Mouse (Mus musculus) ES-E14 (cell line): ENCODE results near the gene Sec14l4. TPM values are rescaled to one million over a fixed set of nuclear protein-coding genes. Genes with fewer than 3 reads are reported as not detected.

Experiments
- DNase-seq: peaks from one replicate; pipeline ENCODE4 v3.0.0-alpha.2; 2013; ENCODE audit warnings: low read depth, low spot score
- H3K27ac ChIP-seq: 2 replicates; pipeline ENCODE4 v1.5.1; 2012; ENCODE audit warnings: low read depth, mild to moderate bottlenecking, low read length, moderate library complexity, mixed read lengths; ENCODE audit not compliant: poor library complexity, insufficient read depth, severe bottlenecking
- H3K36me3 ChIP-seq: 2 replicates; pipeline ENCODE4 v1.6.1; 2012; ENCODE audit warnings: mild to moderate bottlenecking, low read length, moderate library complexity, mixed read lengths; ENCODE audit not compliant: control insufficient read depth, poor library complexity, insufficient read depth, severe bottlenecking
- H3K4me1 ChIP-seq, 2 experiments: fragments of 150-350 bp in 1 of 2; sonication (generic) in 1 of 2; 2 replicates each; pipeline ENCODE4 v1.6.1; 2012; ENCODE audit warnings: low read length in 2 of 2, mild to moderate bottlenecking in 1 of 2, mixed read lengths in 1 of 2; ENCODE audit not compliant: control insufficient read depth in 2 of 2, insufficient read depth in 2 of 2, poor library complexity in 1 of 2
- H3K4me3 ChIP-seq, 2 experiments: fragments of 150-350 bp in 1 of 2; sonication (generic) in 1 of 2; 2 replicates each; pipeline ENCODE4 v1.5.1; 2012; ENCODE audit warnings: low read length in 2 of 2, low read depth in 1 of 2, mild to moderate bottlenecking in 1 of 2, mixed read lengths in 1 of 2; ENCODE audit not compliant: insufficient read depth in 1 of 2, poor library complexity in 1 of 2, severe bottlenecking in 1 of 2
- H3K9ac ChIP-seq: 2 replicates; pipeline ENCODE4 v1.6.1; 2012; ENCODE audit warnings: low read depth, mild to moderate bottlenecking, low read length, mixed read lengths; ENCODE audit not compliant: poor library complexity, insufficient read depth, severe bottlenecking
- H3K9me3 ChIP-seq: fragments of 150-350 bp; sonication (generic); 2 replicates; pipeline ENCODE4 v1.6.1; 2012; ENCODE audit warnings: low read depth, mild to moderate bottlenecking, low read length; ENCODE audit not compliant: control insufficient read depth, insufficient read depth
- CHD2 ChIP-seq: IDR thresholded peaks from 2 replicates; pipeline ENCODE4 v1.6.1; 2014; ENCODE audit warnings: mild to moderate bottlenecking, low read depth, low read length, inconsistent platforms
- HCFC1 ChIP-seq: IDR thresholded peaks from 2 replicates; pipeline ENCODE4 v1.6.1; 2012; ENCODE audit warnings: low read length, inconsistent platforms, borderline replicate concordance; ENCODE audit not compliant: insufficient read depth
- MAFK ChIP-seq: IDR thresholded peaks from 2 replicates; pipeline ENCODE4 v1.6.1; 2014; ENCODE audit warnings: mild to moderate bottlenecking, low read depth, low read length, inconsistent platforms; ENCODE audit not compliant: insufficient read depth
- ZC3H11A ChIP-seq: IDR thresholded peaks from 2 replicates; pipeline ENCODE4 v1.6.1; 2012; ENCODE audit warnings: low read depth, mild to moderate bottlenecking, inconsistent platforms, low read length, borderline replicate concordance
- ZNF384 ChIP-seq: IDR thresholded peaks from 2 replicates; pipeline ENCODE4 v1.6.1; 2012; ENCODE audit warnings: low read depth, low read length, inconsistent platforms
- in situ Hi-C, 2 experiments: fragments of 600-800 bp; cut with MboI; formaldehyde crosslinking; loops; one replicate each; pipeline ENCODE4 v1.15.1; 2025; ENCODE audit warnings: low sequenced_read_pairs in 2 of 2, inconsistent platforms in 1 of 2; ENCODE audit not compliant: unreplicated experiment in 2 of 2
- total RNA-seq: library from RNA; depleted of rRNA; stranded (reverse); fragments of 300-350 nt; gene quantifications from 2 replicates; pipeline ENCODE4 v1.2.3, GENCODE M21; 2012

Gene Sec14l4
- total RNA-seq, 1 experiment: 0.94 TPM

DNA sequence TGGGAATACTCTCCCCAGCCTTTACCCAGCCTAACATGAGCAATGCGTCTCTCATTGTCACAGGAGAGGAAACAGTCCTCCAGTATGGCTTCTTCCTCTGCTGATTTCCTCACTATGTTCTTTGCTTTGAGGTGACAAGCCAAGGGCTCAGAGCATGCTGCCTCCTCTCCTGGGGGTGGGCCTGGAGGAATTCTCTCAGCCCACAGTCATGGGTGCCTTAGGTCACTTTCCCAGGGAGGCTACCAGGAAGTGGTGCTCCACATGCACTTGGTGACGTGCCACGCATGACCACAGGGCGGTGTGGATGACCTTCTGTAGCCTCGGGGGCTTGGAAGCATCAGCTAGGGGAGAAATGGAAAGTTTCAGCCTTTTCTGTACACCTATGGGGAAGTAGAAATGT, 35.8 kb upstream of the Sec14l4 start:
- DNase-seq: no peak
- TF ChIP-seq ZC3H11A (no peak), MAFK (no peak), HCFC1 (no peak), ZNF384 (no peak), CHD2 (no peak)
- Histone ChIP-seq H3K9me3 (no peaks in the 10 kb centered on the region), H3K9ac (no peak overlapping the region), H3K36me3 (no peaks in the 10 kb centered on the region), H3K4me3 (no peak overlapping the region), H3K27ac (no peak overlapping the region), H3K4me1 (peaks cover 0 to 5% of the 10 kb centered on the region in 2 experiments; a peak in 1 of 4 replicates)
- in situ Hi-C loops: no loop called here

GRCm38 (mm10) chr11:3996840-3997239, 34.4 kb upstream of the Sec14l4 start:
- no peaks in the 10 kb centered on the region for H3K36me3 ChIP-seq
- no peak overlapping the region for H3K4me3 ChIP-seq
- DNase-seq: no peak
- no peak overlapping the region for H3K9ac ChIP-seq
- H3K9me3 ChIP-seq: no peaks in the 10 kb centered on the region
- peaks cover 0 to 5% of the 10 kb centered on the region in 2 experiments; a peak in 1 of 4 replicates for H3K4me1 ChIP-seq
- TF ChIP-seq HCFC1 (no peak), CHD2 (no peak), ZC3H11A (no peak), ZNF384 (no peak), MAFK (no peak)
- in situ Hi-C loops: no loop called here
- H3K27ac ChIP-seq: no peak overlapping the region

GRCm38 (mm10) chr11:3997978-3998720, 33.1 kb upstream of the Sec14l4 start:
- DNase-seq: peak; percentile 27
- H3K27ac ChIP-seq: no peak overlapping the region
- in situ Hi-C loops: no loop called here
- no peaks in the 10 kb centered on the region for H3K36me3 ChIP-seq
- peak overlapping the region; percentile 27 for H3K9ac ChIP-seq
- peaks cover 0 to 3% of the 10 kb centered on the region in 2 experiments; a peak in 1 of 4 replicates for H3K4me1 ChIP-seq
- peak overlapping the region; percentile 53 to 61 for H3K4me3 ChIP-seq
- H3K9me3 ChIP-seq: no peaks in the 10 kb centered on the region
- no peak for TF ChIP-seq HCFC1
- TF ChIP-seq CHD2: no peak
- no peak for TF ChIP-seq MAFK

DNA sequence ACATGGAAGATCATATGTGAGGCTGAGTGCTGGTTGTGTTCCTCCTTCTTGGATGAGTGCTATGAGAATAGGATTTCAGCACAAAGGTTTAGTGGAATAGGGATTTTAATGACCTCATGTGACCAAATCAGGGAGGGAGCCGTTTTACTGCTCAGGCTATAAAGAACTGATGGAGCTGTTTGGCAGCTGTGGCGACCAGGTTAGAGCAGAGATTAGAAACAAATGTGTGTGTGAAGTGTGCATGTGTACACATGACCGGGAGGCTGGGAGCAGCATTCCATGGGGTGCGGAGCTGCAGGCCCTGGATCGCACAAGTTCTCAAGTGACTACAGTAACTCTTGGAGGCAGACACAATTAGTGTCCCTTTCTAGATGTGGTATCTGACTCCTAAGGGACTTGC, 31.7 kb upstream of the Sec14l4 start:
- Histone ChIP-seq H3K4me1 (peaks cover 0 to 3% of the 10 kb centered on the region in 2 experiments; a peak in 1 of 4 replicates), H3K4me3 (no peak overlapping the region), H3K36me3 (no peaks in the 10 kb centered on the region), H3K9ac (no peak overlapping the region), H3K9me3 (no peaks in the 10 kb centered on the region), H3K27ac (no peak overlapping the region)
- in situ Hi-C loops: no loop called here
- no peak for DNase-seq
- no peak for TF ChIP-seq CHD2
- no peak for TF ChIP-seq ZC3H11A
- no peak for TF ChIP-seq MAFK
- no peak for TF ChIP-seq ZNF384
- no peak for TF ChIP-seq HCFC1

DNA sequence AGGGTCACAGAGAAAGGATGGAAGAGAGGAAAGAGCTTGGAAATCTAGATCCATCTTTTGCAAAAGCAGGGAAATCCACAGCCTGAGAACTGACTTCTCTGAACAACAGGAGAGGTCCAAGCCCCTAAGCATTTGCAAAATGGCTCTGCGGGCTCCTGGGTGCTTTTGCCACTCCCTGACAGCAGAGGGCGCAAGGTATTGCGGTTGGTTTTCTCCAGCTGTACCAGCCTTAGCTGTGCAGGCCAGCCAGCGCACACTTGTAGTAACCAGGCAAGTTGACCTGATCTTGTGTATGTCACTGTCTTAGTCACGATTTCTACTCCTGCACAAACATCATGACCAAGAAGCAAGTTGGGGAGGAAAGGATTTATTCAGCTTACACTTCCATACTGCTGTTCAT, 29.7 kb upstream of the Sec14l4 start:
- Histone ChIP-seq H3K4me1 (peaks cover 0 to 3% of the 10 kb centered on the region in 2 experiments; a peak in 1 of 4 replicates), H3K9ac (no peak overlapping the region), H3K36me3 (no peaks in the 10 kb centered on the region), H3K27ac (no peak overlapping the region), H3K9me3 (no peaks in the 10 kb centered on the region), H3K4me3 (no peak overlapping the region)
- TF ChIP-seq MAFK: no peak
- TF ChIP-seq ZC3H11A: peak; percentile 66; the same call in 1 of the 2 replicates
- DNase-seq: peak; percentile 53
- in situ Hi-C loops: no loop called here
